Mouse (Mus musculus) ES-CJ7 (cell line): ENCODE results near the gene Adam8.

Experiments
- DNase-seq: peaks from one replicate; pipeline ENCODE4 v3.0.0; 2011; ENCODE audit warnings: low read depth, low spot score

Adam8 gene

GRCm38 (mm10) chr7:139946032-139946431 lies 46.3 kb downstream of the Adam8 start:
- peak; percentile 78 for DNase-seq

- DNase-seq = peak; percentile 97
Observed at GRCm38 (mm10) chr7:139945516-139945915, 46.8 kb downstream of the Adam8 start.

- DNase-seq = peak; percentile 59
Observed at GRCm38 (mm10) chr7:139944291-139945240, 47.8 kb downstream of the Adam8 start.

- peak; percentile 96 for DNase-seq
Observed at GRCm38 (mm10) chr7:139943674-139944281, 48.6 kb downstream of the Adam8 start, which contains the start of gene Utf1. Gene Utf1 (plus strand): TSS chr7:139943789.

- DNase-seq = peak; percentile 82
Observed at GRCm38 (mm10) chr7:139940476-139941209, 51.7 kb downstream of the Adam8 start.

DNA sequence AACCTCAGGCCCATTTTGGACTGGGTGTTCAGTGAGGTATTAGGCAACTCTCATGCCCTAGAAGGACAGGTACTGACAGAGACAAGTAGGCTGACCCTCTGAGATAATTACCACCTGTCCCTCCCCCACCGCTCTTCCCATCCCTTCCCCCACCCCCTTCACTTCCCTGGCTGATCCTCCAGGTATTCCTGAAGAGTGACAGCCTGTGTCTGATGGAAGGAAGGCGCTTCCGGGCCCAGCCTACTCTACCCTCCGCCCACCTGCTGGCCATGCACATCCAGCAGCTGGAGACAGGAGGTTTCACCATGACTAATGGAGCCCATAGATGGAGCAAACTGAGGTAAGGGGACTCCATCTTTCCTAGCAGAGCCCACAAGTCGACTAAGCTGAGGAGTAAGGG lies 54.6 kb downstream of the Adam8 start:
- DNase-seq = peak; percentile 40

- no peak for DNase-seq
Observed at GRCm38 (mm10) chr7:139937138-139937537, 55.2 kb downstream of the Adam8 start.

- no peak for DNase-seq
Observed at GRCm38 (mm10) chr7:139936705-139937104, 55.7 kb downstream of the Adam8 start.

GRCm38 (mm10) chr7:139930732-139931131 lies 61.6 kb downstream of the Adam8 start:
- peak; percentile 68 for DNase-seq
